Mouse (Mus musculus) adrenal gland, postnatal 14 days (tissue): ENCODE results near the gene Syt1. TPM values are rescaled to one million over a fixed set of nuclear protein-coding genes. Genes with fewer than 3 reads are reported as not detected.
A peak's percentile ranks its signal among the peaks of the same experiment; 100 is the strongest.

Experiments
- DNase-seq: peaks from one replicate; pipeline ENCODE4 v3.0.0; 2021; ENCODE audit warnings: mixed read lengths
- long read RNA-seq, 2 experiments: library from polyadenylated mRNA; stranded (forward); transcript quantifications; one replicate each; pipeline ENCODE4 v2.0.0; 2021
- total RNA-seq: library from RNA; stranded (reverse); gene quantifications from 2 replicates; pipeline ENCODE4 v1.2.3, GENCODE M21; 2021

The Syt1 gene
- total RNA-seq = 12.6 and 23.3 TPM in 2 replicates
- long read RNA-seq, experiment 1, partial matches to known transcripts = 2 of 2 reads
- long read RNA-seq, experiment 1, other reads (novel, unspliced or antisense) = 0 of 2 reads
- long read RNA-seq, experiment 2 = 0 reads

DNA sequence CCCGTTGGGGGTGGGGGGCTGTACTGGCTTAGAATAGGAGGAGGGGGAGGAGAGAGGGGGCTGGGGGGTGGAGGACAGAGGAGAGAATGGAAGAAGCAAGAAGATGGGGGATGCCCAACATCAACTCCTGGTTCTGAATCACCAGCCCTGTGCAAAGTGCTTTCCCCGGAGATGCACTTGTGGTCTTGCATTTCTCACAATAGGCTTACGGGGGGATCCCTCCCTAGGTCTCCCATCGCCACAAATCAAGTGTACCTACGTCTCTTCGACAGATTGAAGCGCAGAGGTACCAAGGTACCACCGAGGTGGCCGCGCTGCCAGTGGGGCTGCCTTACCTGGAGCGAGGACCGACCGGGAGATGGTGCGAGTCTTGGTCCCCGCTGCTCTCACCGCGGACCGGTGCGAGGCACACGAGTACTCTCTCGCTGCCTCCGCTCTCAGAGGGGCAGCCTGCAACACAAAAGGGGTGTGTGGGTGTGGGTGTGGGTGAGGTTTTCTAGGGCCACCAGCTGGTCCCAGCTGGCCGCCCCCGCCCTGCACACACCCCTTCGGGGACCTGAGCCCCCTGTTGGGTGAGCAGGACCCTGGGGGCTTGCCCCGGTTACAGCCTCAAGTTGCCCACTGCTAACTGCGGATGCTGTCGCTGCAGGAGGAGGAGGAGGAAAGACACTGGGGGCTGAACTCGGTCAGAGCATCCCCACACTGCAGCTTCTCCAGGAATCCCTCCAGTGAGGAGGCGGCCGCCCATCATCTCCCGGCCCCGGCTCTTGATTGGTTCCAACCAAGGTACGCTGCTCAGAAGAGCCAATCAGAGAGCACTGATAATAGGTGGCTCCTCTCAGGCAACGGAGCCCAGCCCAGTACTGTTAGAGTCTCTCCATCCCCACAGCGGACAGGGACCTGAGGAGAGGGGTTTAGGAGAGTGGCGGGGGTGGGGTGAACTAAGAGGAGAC is at the start of gene Syt1:
Syt1 (minus strand) TSS at position 742 of the 953 bp plus-strand sequence.
- DNase-seq = peak; percentile 60

DNA sequence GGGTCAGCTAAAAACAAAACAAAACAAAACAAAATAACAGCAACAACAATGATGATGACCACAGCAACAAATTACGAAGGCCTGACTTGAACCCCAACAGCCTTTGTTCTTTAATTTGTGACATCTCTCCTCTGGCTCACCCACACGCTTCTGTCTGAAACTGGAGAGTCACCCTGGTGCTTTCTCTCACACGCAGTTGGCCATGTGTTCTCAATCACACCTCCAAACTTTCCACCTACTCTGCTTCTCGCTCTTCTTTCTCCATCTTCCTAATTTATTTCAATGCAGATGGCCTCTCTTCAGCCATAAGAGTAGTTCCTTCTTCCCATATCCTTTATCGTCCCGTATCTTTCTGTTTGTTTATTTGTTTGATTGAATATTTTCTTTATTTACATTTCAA is 45.7 kb upstream of the Syt1 start:
- no peak for DNase-seq

DNA sequence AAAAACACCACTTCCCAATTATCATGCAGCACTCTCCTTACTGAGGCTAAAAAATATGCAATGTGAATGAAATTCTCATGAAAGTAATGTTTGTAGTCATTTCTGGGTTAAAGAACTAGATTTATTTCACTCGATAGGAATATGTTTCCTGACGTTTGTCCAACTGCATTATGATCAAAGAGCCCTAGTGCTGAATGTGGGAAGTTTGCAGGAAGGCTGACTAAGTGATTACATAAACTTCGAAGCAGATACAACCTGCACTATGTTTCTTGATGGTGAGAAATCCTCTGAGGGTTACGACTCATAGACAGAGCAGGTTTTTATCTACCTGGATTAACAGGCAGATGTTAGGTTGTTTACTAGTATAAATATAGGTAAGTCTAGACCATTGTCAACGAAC is 36.8 kb upstream of the Syt1 start:
- DNase-seq = no peak

DNA sequence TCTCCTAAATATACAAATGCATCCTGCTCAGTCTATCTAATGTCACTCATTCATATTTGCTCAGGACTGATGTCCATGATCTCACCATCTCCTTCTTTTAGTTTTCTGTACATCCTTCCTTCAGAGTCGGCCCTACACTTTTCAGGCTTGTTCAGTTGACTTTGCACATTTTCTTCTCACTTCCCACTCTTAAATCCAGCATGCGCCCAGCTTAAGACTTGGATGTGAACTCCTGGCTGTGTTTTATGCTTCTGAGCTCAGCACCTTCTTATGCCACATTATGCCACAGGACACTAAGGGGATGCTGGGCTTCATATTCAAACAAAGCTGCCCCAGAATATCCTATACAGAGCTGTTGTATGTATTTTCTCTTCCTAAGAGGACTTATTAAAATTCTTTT is 36.2 kb upstream of the Syt1 start:
- no peak for DNase-seq

DNA sequence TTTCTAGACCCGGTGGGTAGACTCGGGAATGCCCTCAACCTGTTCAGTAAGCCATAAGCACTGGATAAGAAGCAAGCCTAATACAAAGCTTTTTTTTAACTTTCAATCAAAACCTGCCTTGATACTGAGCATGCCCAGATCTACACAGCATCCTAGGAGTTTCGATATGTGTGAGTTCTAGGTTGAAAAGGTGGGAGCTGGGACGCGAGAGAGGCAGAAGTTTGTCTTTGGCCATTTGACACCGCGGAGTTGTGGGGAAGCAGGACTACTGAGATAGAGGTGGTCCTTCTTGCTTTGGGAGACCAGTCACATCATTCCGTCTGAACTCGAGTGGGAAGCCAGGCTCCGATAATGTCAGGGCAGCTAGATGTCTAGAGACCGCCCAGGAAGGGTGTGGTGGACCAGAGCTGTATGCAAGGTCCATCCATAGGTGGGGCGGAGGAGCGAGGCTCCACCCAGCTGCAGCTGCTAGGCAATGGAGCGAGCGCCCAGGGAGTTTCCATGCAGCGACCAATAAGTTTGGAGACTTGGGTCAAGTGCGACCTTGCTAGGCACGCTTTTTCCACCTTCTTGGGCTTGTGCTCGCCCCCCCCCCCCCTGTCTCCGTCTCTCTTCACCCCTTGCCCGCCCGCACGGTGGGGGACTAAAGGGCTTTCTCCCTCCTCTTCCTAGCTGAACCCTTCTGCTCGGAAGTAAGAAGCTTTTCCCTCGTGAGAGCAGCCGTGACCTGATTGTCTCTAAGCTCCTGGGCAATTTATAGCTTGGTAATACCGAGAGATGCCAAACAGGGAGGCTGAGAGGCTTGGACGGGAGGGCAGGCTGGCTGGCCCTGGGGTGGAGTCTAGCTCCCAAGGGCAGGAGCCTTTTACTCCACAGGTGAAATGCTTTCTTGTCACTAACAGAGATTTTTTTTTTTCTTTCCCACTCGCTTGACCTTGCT is 714 bp upstream of the Syt1 start:
- peak; percentile 39 for DNase-seq

- no peak for DNase-seq
Measured at GRCm38 (mm10) chr10:109009831-109010230, 951 bp downstream of the Syt1 start.

DNA sequence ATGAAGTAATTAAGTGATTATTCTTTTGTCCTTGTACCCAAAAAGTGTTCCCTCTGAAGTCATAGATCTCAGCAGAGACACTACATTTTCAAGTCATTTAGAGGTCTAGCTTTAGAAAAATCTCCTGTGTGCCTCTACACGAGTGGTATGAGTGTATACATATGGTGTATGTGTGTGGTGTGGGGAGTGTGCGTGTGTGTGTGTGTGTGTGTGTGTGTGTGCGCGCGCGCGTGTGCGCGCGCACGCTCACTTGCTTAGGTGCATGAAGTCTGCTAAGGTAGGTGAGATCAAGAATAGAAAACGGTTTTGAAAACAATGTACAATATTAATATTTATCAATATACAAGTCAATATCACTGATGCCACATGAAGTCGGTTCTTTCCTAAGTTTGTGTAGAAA is 2.3 kb downstream of the Syt1 start:
- DNase-seq = no peak

- no peak for DNase-seq
Measured at GRCm38 (mm10) chr10:109003482-109003881, 7.3 kb downstream of the Syt1 start.

GRCm38 (mm10) chr10:108987250-108987649 is 23.5 kb downstream of the Syt1 start:
- no peak for DNase-seq

DNA sequence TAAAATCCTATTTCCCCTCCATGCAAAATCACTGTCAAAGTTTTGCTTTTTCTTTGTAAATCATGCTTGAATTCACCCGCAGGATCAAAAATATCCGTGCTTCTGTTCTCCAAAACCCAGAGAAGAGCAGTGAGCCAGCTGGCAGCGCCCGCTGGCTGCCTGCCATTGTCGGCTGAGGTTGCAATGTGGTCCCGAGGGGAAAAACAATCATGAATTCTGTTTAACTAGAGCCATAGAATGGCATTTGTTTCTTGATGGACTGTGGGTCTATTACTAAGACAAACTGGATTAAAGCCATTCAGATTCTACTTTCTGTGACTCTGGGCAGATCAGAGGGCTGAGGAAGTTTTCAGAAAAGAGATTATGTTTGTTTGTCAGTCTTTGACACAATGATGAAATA is 31.1 kb downstream of the Syt1 start:
- DNase-seq = peak; percentile 71

DNA sequence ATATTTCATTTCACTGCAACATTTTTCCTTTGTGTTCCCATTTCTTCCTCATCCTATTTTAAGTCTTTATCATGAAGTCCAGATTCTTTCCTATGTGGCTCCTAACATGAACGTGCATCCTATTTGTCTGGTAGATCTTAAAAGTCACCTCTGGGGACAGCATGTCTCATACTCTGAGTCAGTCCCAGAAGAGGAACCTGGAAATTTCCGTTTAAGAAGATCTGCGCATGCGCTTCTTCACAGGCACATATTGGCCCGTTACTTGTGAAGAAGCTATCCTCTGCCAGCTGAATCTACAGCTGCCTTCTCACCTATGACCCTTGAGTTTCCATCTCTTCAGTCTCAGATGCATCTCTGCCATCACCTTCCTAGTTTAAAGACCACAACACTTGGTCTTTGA is 55.8 kb downstream of the Syt1 start:
- no peak for DNase-seq

GRCm38 (mm10) chr10:108952182-108952581 is 58.6 kb downstream of the Syt1 start:
- DNase-seq = no peak

DNA sequence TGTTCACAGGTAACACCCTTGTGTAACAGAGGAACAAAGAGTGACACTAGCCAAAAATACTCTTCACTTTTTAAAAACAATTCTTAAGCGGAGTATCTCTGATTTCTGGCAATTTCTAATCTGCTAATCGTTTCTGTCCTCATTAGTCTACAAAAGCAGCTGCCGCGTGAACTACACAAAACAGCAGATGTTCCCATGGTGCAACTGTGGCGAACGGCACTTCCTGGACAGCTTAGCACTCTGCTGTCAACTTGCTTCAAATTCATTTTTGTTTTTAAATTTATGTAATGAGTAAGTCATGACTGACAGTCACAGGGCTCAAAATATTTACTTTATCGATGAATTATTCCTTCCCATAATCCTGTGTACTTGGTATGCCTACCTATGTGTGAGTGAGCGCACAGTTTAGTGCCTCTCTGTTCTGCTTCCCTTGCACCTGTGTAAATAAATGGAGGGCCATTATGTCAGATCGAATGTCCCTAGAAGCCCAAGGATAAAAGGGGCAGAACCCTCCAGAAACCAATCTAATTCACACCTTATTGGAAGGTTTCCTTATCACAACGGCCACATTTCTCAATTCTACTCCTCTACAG is 73.8 kb downstream of the Syt1 start:
- DNase-seq = no peak

- peak; percentile 5 for DNase-seq
Measured at GRCm38 (mm10) chr10:108930299-108930698, 80.5 kb downstream of the Syt1 start.

GRCm38 (mm10) chr10:108929676-108930075 is 81.1 kb downstream of the Syt1 start:
- DNase-seq = peak; percentile 8

- no peak for DNase-seq
Measured at GRCm38 (mm10) chr10:108905264-108905663, 105.5 kb downstream of the Syt1 start.

DNA sequence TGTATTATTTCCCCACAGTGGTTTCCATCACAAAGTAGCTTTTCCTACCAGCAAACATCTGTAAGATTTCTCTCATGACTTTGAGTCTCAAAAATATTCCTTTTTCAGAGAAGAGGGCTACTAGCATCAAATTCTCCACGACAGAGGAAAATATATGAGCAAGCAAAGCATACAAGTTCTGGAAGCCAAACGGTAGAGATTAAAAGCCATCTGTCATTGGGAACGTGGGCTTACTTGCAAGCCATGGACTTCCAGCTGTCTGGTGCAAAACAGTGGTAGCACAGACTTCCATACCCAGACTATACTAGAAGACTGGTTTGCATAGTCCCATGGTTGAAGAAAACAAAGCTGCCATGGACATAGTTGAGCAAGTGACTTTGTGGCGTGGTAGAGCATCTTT is 106.4 kb downstream of the Syt1 start:
- no peak for DNase-seq

- no peak for DNase-seq
Measured at GRCm38 (mm10) chr10:108896529-108896928, 114.3 kb downstream of the Syt1 start.

- no peak for DNase-seq
Measured at GRCm38 (mm10) chr10:108893288-108893687, 117.5 kb downstream of the Syt1 start.

- DNase-seq = no peak
Measured at GRCm38 (mm10) chr10:108892441-108892840, 118.3 kb downstream of the Syt1 start.

GRCm38 (mm10) chr10:108889084-108889483 is 121.7 kb downstream of the Syt1 start:
- DNase-seq = no peak

GRCm38 (mm10) chr10:108886781-108887180 is 124.0 kb downstream of the Syt1 start:
- DNase-seq = no peak
